ENCODE assay signal across 27 mouse cellular contexts in genomic region chr11:101235429-101235828, GRCm38 (mm10). TPM values are rescaled to one million over a fixed set of nuclear protein-coding genes. Genes with fewer than 3 reads are reported as not detected.
A peak's percentile ranks its signal among the peaks of the same experiment; 100 is the strongest.
DNase-seq lines count a peak whose midpoint lies in the region; ATAC-seq and TF ChIP-seq lines count a peak whose summit lies in the region.
"Had no signal": no experiment of that assay in that cellular context is flagged by ENCODE, and none has a peak within 500 bp of the region (broad histone marks: within the 10 kb centered on the region; RNA-seq: fewer than 3 reads in every experiment).

No protein-coding gene starts in this region.

- ATAC-seq in lung, postnatal 0 days, result no peak
- no peak for ATAC-seq in stomach, postnatal 0 days (ENCODE audit: low FRiP score, low TSS enrichment)
- no peak for ATAC-seq in erythroid progenitor cell, adult 5-6 weeks (replicated peaks; ENCODE audit: low FRiP score, poor library complexity, severe bottlenecking)
- ATAC-seq: forebrain, embryonic 16.5 days; hindbrain, embryonic 16.5 days; inflammation-experienced regulatory T-cells, adult 6 months had no signal

- no peaks in the 10 kb centered on the region for H3K27me3 ChIP-seq in heart, adult 2 months (ENCODE audit: control insufficient read depth, insufficient read depth, low read length)
- no peaks in the 10 kb centered on the region for H3K27me3 ChIP-seq in lung, postnatal 0 days (replicated peaks; ENCODE audit: insufficient read depth, low read length)
- no peaks in the 10 kb centered on the region for H3K27me3 ChIP-seq in stomach, postnatal 0 days (ENCODE audit: control insufficient read depth, insufficient read depth, low read length)
- H3K27me3 ChIP-seq: embryonic facial prominence, embryonic 12.5 days; embryonic facial prominence, embryonic 15.5 days had no signal

- H3K4me1 ChIP-seq in heart, adult 2 months (ENCODE audit: control insufficient read depth, insufficient read depth, low read length), result peaks cover 7% of the 10 kb centered on the region; the same call in 1 of the 2 replicates
- H3K4me1 ChIP-seq in lung, postnatal 0 days (ENCODE audit: insufficient read depth, low read depth, low read length), result 0 out of 2 replicates have a peak, but pooled peaks cover 4% of the 10 kb centered on the region
- peaks cover 2% of the 10 kb centered on the region; the same call in 1 of the 2 replicates for H3K4me1 ChIP-seq in lung, adult 2 months (ENCODE audit: control insufficient read depth, insufficient read depth, low read length)
- no peaks in the 10 kb centered on the region; the same call in 1 of the 2 replicates for H3K4me1 ChIP-seq in stomach, postnatal 0 days (replicated peaks; ENCODE audit: control insufficient read depth, insufficient read depth)

- no peak for TF ChIP-seq POLR2A in heart, adult 2 months (IDR thresholded peaks at IDR 0.05; ENCODE audit: insufficient read depth, low read depth, low read length)
- no peak for TF ChIP-seq POLR2A in lung, adult 2 months (IDR thresholded peaks at IDR 0.05; ENCODE audit: borderline replicate concordance, extremely low read depth, low read depth, low read length)

- H3K4me3 ChIP-seq in heart, adult 2 months, result no peak overlapping the region
- no peak overlapping the region for H3K4me3 ChIP-seq in layer of hippocampus, adult 2 months
- H3K4me3 ChIP-seq in lung, postnatal 0 days (ENCODE audit: low read depth, low read length), result no peak overlapping the region
- no peak overlapping the region for H3K4me3 ChIP-seq in lung, adult 2 months (replicated peaks; ENCODE audit: extremely low read depth, low read depth, low read length)
- H3K4me3 ChIP-seq in stomach, postnatal 0 days (ENCODE audit: low read depth, low read length), result no peak overlapping the region
- H3K4me3 ChIP-seq: embryonic facial prominence, embryonic 12.5 days; embryonic facial prominence, embryonic 15.5 days; forebrain, embryonic 12.5 days; hindbrain, embryonic 10.5 days; hindbrain, embryonic 13.5 days had no signal

- H3K4me2 ChIP-seq in lung, postnatal 0 days (replicated peaks; ENCODE audit: low read depth, low read length), result no peak overlapping the region
- H3K4me2 ChIP-seq in stomach, postnatal 0 days (replicated peaks; ENCODE audit: low read depth), result no peak overlapping the region
- H3K4me2 ChIP-seq: embryonic facial prominence, embryonic 12.5 days; embryonic facial prominence, embryonic 15.5 days; forebrain, embryonic 12.5 days; heart, embryonic 11.5 days; hindbrain, embryonic 13.5 days had no signal

- no peak overlapping the region for H3K27ac ChIP-seq in heart, adult 2 months
- no peak overlapping the region for H3K27ac ChIP-seq in layer of hippocampus, adult 2 months
- no peak overlapping the region for H3K27ac ChIP-seq in lung, postnatal 0 days (ENCODE audit: low read length)
- H3K27ac ChIP-seq in stomach, postnatal 0 days (replicated peaks), result no peak overlapping the region
- H3K27ac ChIP-seq: embryonic facial prominence, embryonic 12.5 days; embryonic facial prominence, embryonic 15.5 days; forebrain, embryonic 12.5 days; hindbrain, embryonic 10.5 days; hindbrain, embryonic 13.5 days had no signal

- intact Hi-C loops in heart, adult 2 months (cut with DNase I), result no loop called here

- H3K9me3 ChIP-seq in lung, postnatal 0 days (ENCODE audit: low read length), result no peaks in the 10 kb centered on the region
- no peaks in the 10 kb centered on the region for H3K9me3 ChIP-seq in stomach, postnatal 0 days (ENCODE audit: control insufficient read depth, low read length)
- H3K9me3 ChIP-seq: embryonic facial prominence, embryonic 12.5 days; embryonic facial prominence, embryonic 15.5 days; forebrain, embryonic 12.5 days; hindbrain, embryonic 10.5 days; hindbrain, embryonic 13.5 days had no signal

- no peaks in the 10 kb centered on the region for H3K79me2 ChIP-seq in heart, adult 2 months (replicated peaks; ENCODE audit: control insufficient read depth, insufficient read depth, low read length)

- no peaks in the 10 kb centered on the region for H3K36me3 ChIP-seq in heart, adult 2 months (ENCODE audit: control insufficient read depth, insufficient read depth, low read length)
- H3K36me3 ChIP-seq in lung, postnatal 0 days (ENCODE audit: insufficient read depth, low read length), result no peaks in the 10 kb centered on the region
- H3K36me3 ChIP-seq in stomach, postnatal 0 days (ENCODE audit: control insufficient read depth, insufficient read depth, low read length), result no peaks in the 10 kb centered on the region
- H3K36me3 ChIP-seq: embryonic facial prominence, embryonic 12.5 days; embryonic facial prominence, embryonic 15.5 days; forebrain, embryonic 12.5 days; hindbrain, embryonic 10.5 days; hindbrain, embryonic 13.5 days had no signal

- no peak overlapping the region for H3K9ac ChIP-seq in heart, adult 2 months (ENCODE audit: low read depth, low read length)
- no peak overlapping the region for H3K9ac ChIP-seq in lung, postnatal 0 days (replicated peaks; ENCODE audit: low read depth)
- H3K9ac ChIP-seq in stomach, postnatal 0 days (ENCODE audit: low read length), result no peak overlapping the region
- H3K9ac ChIP-seq: embryonic facial prominence, embryonic 12.5 days; embryonic facial prominence, embryonic 15.5 days; forebrain, embryonic 12.5 days; hindbrain, embryonic 13.5 days had no signal

- no peak for DNase-seq in heart, adult 2 months
- DNase-seq in heart, postnatal 4 days, result no peak
- no peak for DNase-seq in layer of hippocampus, adult 2 months (ENCODE audit: low spot score in 2 of 2)
- DNase-seq in layer of hippocampus, postnatal 25 days (ENCODE audit: extremely low spot score in 1 of 2, low spot score in 1 of 2), result no peak
- no peak for DNase-seq in lung, postnatal 0 days (ENCODE audit: low spot score)
- DNase-seq in lung, adult 2 months, result no peak
- no peak for DNase-seq in stomach, postnatal 0 days (ENCODE audit: low spot score)
- DNase-seq: adrenal gland, postnatal 10 days; adrenal gland, postnatal 36 days; B cell, adult 2 months; cerebellum, adult 18-20 months; cerebellum, adult 9-11 months; cerebellum, postnatal 25 days; gastrocnemius, postnatal 10 days; gastrocnemius, postnatal 36 days had no signal

- TF ChIP-seq CTCF in heart, adult 2 months (IDR thresholded peaks at IDR 0.05), result peak; percentile 33
- TF ChIP-seq CTCF in layer of hippocampus, adult 2 months (conservative IDR thresholded peaks at IDR 0.05), result peak; percentile 51
- TF ChIP-seq CTCF in lung, postnatal 0 days (IDR thresholded peaks at IDR 0.05), result 0 out of 2 replicates have a peak, but pooled peaks have one; percentile 14
- TF ChIP-seq CTCF in lung, adult 2 months (IDR thresholded peaks at IDR 0.05; ENCODE audit: insufficient read depth, low read length), result no peak
- TF ChIP-seq CTCF in stomach, postnatal 0 days (IDR thresholded peaks at IDR 0.05; ENCODE audit: low read depth), result peak; percentile 28

- no peak for TF ChIP-seq EP300 in heart, adult 2 months (IDR thresholded peaks at IDR 0.05; ENCODE audit: insufficient read depth, low read depth, low read length)
- TF ChIP-seq EP300 in lung, postnatal 0 days (IDR thresholded peaks at IDR 0.05), result no peak
- no peak for TF ChIP-seq EP300 in stomach, postnatal 0 days (optimal IDR thresholded peaks at IDR 0.05)

RNA-seq across cellular contexts. Expression of gene Ezh1, which starts 9.2 kb away (rescaled TPM):
- total RNA-seq in heart, adult 2 months (2021), result 10 to 100 TPM; 29.8 to 31.4 TPM
- polyA plus RNA-seq in heart, adult 2 months (2012; rRNA removed), result 26.1 and 34.1 TPM in 2 replicates
- 10 to 100 TPM; 14.7 to 15.0 TPM for total RNA-seq in heart, postnatal 4 days (2021)
- total RNA-seq in layer of hippocampus, adult 2 months (2021), result 10 to 100 TPM; 73.6 to 81.8 TPM
- total RNA-seq in layer of hippocampus, postnatal 25 days (2021), result 10 to 100 TPM; 57.1 to 62.1 TPM
- 17.1 and 17.4 TPM in 2 replicates for polyA plus RNA-seq in lung, postnatal 0 days (2015; fragmentation: Nextera tagmentation; extraction: Ambion mirVana)
- 38.9 and 50.1 TPM in 2 replicates for polyA plus RNA-seq in lung, adult 2 months (2012; rRNA removed)
- 8.1 and 9.4 TPM in 2 replicates for polyA plus RNA-seq in stomach, postnatal 0 days (2015; fragmentation: Nextera tagmentation; extraction: Ambion mirVana)
- total RNA-seq in erythroid progenitor cell, adult 5-6 weeks (2015; ENCODE audit: low replicate concordance), result 32.3 and 58.4 TPM in 2 replicates
- 43.8 and 53.9 TPM in 2 replicates for total RNA-seq in erythroid progenitor cell, adult 5-6 weeks (2017; ENCODE audit: low replicate concordance)

RNA-seq across cellular contexts. Expression of gene Ramp2, which starts 10.4 kb away (rescaled TPM):
- total RNA-seq in heart, adult 2 months (2021), result 10 to 100 TPM; 89.1 to 90.3 TPM
- polyA plus RNA-seq in heart, adult 2 months (2012; rRNA removed), result 130 and 172 TPM in 2 replicates
- 100 to 1,000 TPM; 122 to 134 TPM for total RNA-seq in heart, postnatal 4 days (2021)
- total RNA-seq in layer of hippocampus, adult 2 months (2021), result 10 to 100 TPM; 62.2 to 68.0 TPM
- 10 to 100 TPM; 50.2 to 72.5 TPM for total RNA-seq in layer of hippocampus, postnatal 25 days (2021)
- polyA plus RNA-seq in lung, postnatal 0 days (2015; fragmentation: Nextera tagmentation; extraction: Ambion mirVana), result 759 and 834 TPM in 2 replicates
- polyA plus RNA-seq in lung, adult 2 months (2012; rRNA removed), result 710 and 828 TPM in 2 replicates
- polyA plus RNA-seq in stomach, postnatal 0 days (2015; fragmentation: Nextera tagmentation; extraction: Ambion mirVana), result 62.3 and 64.9 TPM in 2 replicates
- total RNA-seq in erythroid progenitor cell, adult 5-6 weeks (2015; ENCODE audit: low replicate concordance), result not detected in 2 replicates
- total RNA-seq in erythroid progenitor cell, adult 5-6 weeks (2017; ENCODE audit: low replicate concordance), result not detected in 2 replicates
- total RNA-seq: common myeloid progenitor, adult 5-6 weeks had no signal
- polyA plus RNA-seq: inflammation-experienced regulatory T-cells, adult 6 months had no signal

RNA-seq across cellular contexts. Expression of gene Vps25, which starts 18.1 kb away (rescaled TPM):
- 10 to 100 TPM; 82.5 to 90.1 TPM for total RNA-seq in heart, adult 2 months (2021)
- polyA plus RNA-seq in heart, adult 2 months (2012; rRNA removed), result 83.2 and 96.8 TPM in 2 replicates
- 10 to 100 TPM; 87.6 to 88.7 TPM for total RNA-seq in heart, postnatal 4 days (2021)
- total RNA-seq in layer of hippocampus, adult 2 months (2021), result 10 to 100 TPM; 68.8 to 69.4 TPM
- 10 to 100 TPM; 70.0 to 75.2 TPM for total RNA-seq in layer of hippocampus, postnatal 25 days (2021)
- polyA plus RNA-seq in lung, postnatal 0 days (2015; fragmentation: Nextera tagmentation; extraction: Ambion mirVana), result 121 and 133 TPM in 2 replicates
- 82.9 and 97.4 TPM in 2 replicates for polyA plus RNA-seq in lung, adult 2 months (2012; rRNA removed)
- polyA plus RNA-seq in stomach, postnatal 0 days (2015; fragmentation: Nextera tagmentation; extraction: Ambion mirVana), result 141 and 157 TPM in 2 replicates
- 133 and 142 TPM in 2 replicates for total RNA-seq in erythroid progenitor cell, adult 5-6 weeks (2015; ENCODE audit: low replicate concordance)
- total RNA-seq in erythroid progenitor cell, adult 5-6 weeks (2017; ENCODE audit: low replicate concordance), result 27.3 and 31.7 TPM in 2 replicates

RNA-seq across cellular contexts. Expression of gene Wnk4, which starts 24.9 kb away (rescaled TPM):
- 10 to 100 TPM in 1 of 2 experiments, 1 to 10 TPM in 1; 9.2 to 12.6 TPM for total RNA-seq in heart, adult 2 months (2021)
- polyA plus RNA-seq in heart, adult 2 months (2012; rRNA removed), result 12.1 and 13.9 TPM in 2 replicates
- 1 to 10 TPM; 4.5 to 7.2 TPM for total RNA-seq in heart, postnatal 4 days (2021)
- total RNA-seq in layer of hippocampus, adult 2 months (2021), result 10 to 100 TPM; 11.3 to 11.4 TPM
- 1 to 10 TPM; 6.2 to 7.7 TPM for total RNA-seq in layer of hippocampus, postnatal 25 days (2021)
- 10.6 and 14.6 TPM in 2 replicates for polyA plus RNA-seq in lung, postnatal 0 days (2015; fragmentation: Nextera tagmentation; extraction: Ambion mirVana)
- polyA plus RNA-seq in lung, adult 2 months (2012; rRNA removed), result 6.5 and 10.4 TPM in 2 replicates
- 15.9 and 18.4 TPM in 2 replicates for polyA plus RNA-seq in stomach, postnatal 0 days (2015; fragmentation: Nextera tagmentation; extraction: Ambion mirVana)
- 0.72 and 5.9 TPM in 2 replicates for total RNA-seq in erythroid progenitor cell, adult 5-6 weeks (2015; ENCODE audit: low replicate concordance)
- total RNA-seq in erythroid progenitor cell, adult 5-6 weeks (2017; ENCODE audit: low replicate concordance), result 2.8 and 3.1 TPM in 2 replicates
- total RNA-seq: common myeloid progenitor, adult 5-6 weeks; granulocyte monocyte progenitor cell, adult 5-6 weeks had no signal

RNA-seq across cellular contexts. Expression of gene Cntd1, which starts 43.4 kb away (rescaled TPM):
- under 1 TPM; 0.23 to 0.36 TPM for total RNA-seq in heart, adult 2 months (2021)
- 0.06 and 0.12 TPM in 2 replicates for polyA plus RNA-seq in heart, adult 2 months (2012; rRNA removed)
- under 1 TPM; 0.41 to 0.47 TPM for total RNA-seq in heart, postnatal 4 days (2021)
- under 1 TPM; 0.29 to 0.56 TPM for total RNA-seq in layer of hippocampus, adult 2 months (2021)
- under 1 TPM; 0.25 to 0.35 TPM for total RNA-seq in layer of hippocampus, postnatal 25 days (2021)
- 1.1 TPM in 2 replicates for polyA plus RNA-seq in lung, postnatal 0 days (2015; fragmentation: Nextera tagmentation; extraction: Ambion mirVana)
- 0.22 and 0.59 TPM in 2 replicates for polyA plus RNA-seq in lung, adult 2 months (2012; rRNA removed)
- 0.30 and 0.33 TPM in 2 replicates for polyA plus RNA-seq in stomach, postnatal 0 days (2015; fragmentation: Nextera tagmentation; extraction: Ambion mirVana)
- total RNA-seq in erythroid progenitor cell, adult 5-6 weeks (2015; ENCODE audit: low replicate concordance), result 5.8 and 10.1 TPM in 2 replicates
- 11.1 and 11.6 TPM in 2 replicates for total RNA-seq in erythroid progenitor cell, adult 5-6 weeks (2017; ENCODE audit: low replicate concordance)

Comparison
In these comparisons a context has a peak if more than half of its experiments do, and no peak if none do; other contexts are left out.
1. RNA of gene Ramp2, which starts 10.4 kb away (total RNA-seq): 122 to 134 TPM in heart, postnatal 4 days, 89.1 to 90.3 TPM in heart, adult 2 months, 50.2 to 72.5 TPM in layer of hippocampus, postnatal 25 days and 62.2 to 68.0 TPM in layer of hippocampus, adult 2 months; not detected in erythroid progenitor cell, adult 5-6 weeks; every median in the first group is over 10 times any median in the second.